Mouse (Mus musculus) brain, embryonic 14.5 days (tissue): ENCODE measurements around the gene Gm35549. TPM values are rescaled to one million over a fixed set of nuclear protein-coding genes. Genes with fewer than 3 reads are reported as not detected.

ENCODE experiments used
- DNase-seq: peaks from one replicate; pipeline ENCODE4 v3.0.0-alpha.2; 2011; ENCODE audit warnings: low read depth
- CTCF ChIP-seq: fragments of 200-500 bp; IDR thresholded peaks from 2 replicates; pipeline ENCODE4 v1.5.1; 2012; ENCODE audit warnings: inconsistent platforms, mild to moderate bottlenecking, moderate library complexity, borderline replicate concordance; ENCODE audit not compliant: insufficient read depth, insufficient read length; ENCODE audit errors: extremely low read depth
- POLR2A ChIP-seq: fragments of 200-500 bp; IDR thresholded peaks from 2 replicates; pipeline ENCODE4 v1.6.1; 2012; ENCODE audit warnings: mild to moderate bottlenecking, inconsistent platforms, borderline replicate concordance; ENCODE audit not compliant: poor library complexity, insufficient read depth, insufficient read length, severe bottlenecking; ENCODE audit errors: extremely low read depth
- polyA plus RNA-seq: library from polyadenylated mRNA; depleted of rRNA; stranded (reverse); fragments of >200 nt; gene quantifications from 2 replicates; pipeline ENCODE4 v1.2.3, GENCODE M21; 2012; rRNA removed

Gm35549 gene
- polyA plus RNA-seq, 1 experiment, result not detected

DNA sequence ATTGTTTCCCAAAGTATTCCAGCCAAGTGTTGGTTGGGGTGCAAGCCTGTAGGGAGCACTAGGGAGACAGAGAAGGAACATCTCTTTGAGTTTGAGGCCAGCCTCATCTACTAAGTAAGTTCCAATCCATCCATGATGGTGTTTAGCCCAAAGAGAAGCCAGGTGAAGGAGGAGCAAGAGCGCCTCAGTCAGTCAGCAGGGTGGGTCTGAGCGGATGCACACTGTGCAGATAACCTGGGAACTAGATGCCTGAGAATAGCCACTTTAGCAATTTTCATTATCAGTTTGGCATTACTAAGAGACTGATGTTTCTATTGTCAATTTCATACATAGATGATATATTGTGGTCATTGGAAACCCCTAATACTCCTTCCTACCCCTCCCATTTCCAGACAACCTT is 29.1 kb downstream of the Gm35549 start:
- TF ChIP-seq CTCF (no peak), POLR2A (no peak)
- DNase-seq, result no peak

DNA sequence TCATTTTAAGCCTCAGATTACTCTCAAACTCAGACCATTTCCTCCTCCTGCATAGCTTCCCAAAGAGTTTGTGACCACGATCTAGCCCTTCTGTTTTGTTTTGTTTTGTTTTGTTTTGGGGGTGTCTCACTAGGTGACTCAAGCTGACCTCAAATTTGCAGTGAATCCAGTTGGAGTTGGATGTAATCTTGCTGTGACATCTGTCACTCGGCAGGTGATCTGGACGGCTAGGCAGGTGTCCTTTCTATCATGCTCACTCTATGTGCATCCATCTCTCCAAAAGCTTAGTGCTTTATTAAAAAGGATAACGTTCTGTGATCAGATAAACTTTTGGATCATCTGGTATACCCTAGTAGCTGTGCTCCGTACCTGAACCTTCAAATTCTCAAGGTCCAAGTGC is 31.4 kb downstream of the Gm35549 start:
- no peak for TF ChIP-seq CTCF
- TF ChIP-seq POLR2A, result no peak
- DNase-seq, result no peak

DNA sequence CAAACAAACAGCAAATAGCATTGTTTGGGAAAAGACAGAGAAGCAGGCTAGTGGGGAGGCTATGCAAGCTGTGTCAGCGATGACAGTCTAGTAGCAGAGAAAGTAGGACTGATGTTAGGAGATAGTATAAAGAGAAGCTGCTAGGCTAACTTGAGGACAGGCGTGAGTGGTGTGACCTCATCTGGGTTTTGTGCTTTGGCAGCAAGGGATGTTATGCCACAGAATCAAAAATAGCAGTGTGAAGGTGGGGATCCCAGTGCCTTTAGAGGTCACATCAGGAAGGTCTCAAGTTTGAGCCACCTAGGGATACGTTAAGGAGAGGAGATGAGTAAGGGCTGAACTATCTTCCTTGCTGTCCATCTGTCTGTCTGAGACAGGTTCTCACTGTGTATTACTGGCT is 33.6 kb downstream of the Gm35549 start:
- TF ChIP-seq CTCF (no peak), POLR2A (no peak)
- no peak for DNase-seq

DNA sequence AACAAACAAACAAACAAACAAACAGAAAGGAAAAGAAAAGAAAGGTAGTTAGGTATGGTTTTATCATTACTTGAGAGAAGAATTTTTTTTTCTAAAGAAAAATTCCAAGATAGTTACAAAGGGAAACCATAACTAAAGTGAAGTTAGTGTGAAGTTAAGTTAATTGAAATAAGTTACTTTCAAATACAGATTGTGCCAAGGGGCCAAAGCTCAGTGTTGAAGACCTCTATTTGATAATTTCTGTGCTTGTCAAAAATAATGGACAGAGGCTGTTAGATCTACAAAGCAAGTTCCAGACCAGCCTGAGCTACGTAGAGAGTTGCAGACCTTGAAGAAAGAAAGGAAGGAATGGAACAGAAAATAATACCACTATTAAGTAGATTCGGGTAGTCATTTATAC is 36.6 kb downstream of the Gm35549 start:
- DNase-seq, result no peak
- TF ChIP-seq CTCF (no peak), POLR2A (no peak)

DNA sequence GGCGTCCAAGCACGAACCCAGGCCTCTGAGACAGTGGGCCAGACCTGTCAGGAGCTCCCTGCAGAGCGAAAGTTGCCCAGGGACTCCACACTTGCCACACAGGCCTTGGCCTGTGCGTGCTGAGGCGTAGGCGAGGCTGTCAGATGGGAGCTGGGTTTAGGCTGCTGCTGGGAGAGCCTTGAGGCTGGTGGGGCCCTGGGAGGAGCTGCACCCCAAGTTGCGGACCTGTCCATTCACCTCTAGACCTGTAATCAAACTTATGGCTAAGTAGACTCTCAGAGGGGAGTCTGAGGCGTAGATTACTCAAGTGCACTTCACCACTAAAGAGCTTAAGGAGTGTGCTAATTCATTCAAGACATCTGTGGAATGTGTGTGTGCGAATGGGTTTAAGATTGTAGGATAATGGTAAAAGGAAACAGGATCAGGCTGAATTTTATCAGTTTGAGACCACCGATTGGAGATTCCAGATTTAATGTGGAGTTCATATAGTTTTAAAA is 37.9 kb downstream of the Gm35549 start:
- TF ChIP-seq POLR2A, result no peak
- no peak for TF ChIP-seq CTCF
- DNase-seq, result no peak

DNA sequence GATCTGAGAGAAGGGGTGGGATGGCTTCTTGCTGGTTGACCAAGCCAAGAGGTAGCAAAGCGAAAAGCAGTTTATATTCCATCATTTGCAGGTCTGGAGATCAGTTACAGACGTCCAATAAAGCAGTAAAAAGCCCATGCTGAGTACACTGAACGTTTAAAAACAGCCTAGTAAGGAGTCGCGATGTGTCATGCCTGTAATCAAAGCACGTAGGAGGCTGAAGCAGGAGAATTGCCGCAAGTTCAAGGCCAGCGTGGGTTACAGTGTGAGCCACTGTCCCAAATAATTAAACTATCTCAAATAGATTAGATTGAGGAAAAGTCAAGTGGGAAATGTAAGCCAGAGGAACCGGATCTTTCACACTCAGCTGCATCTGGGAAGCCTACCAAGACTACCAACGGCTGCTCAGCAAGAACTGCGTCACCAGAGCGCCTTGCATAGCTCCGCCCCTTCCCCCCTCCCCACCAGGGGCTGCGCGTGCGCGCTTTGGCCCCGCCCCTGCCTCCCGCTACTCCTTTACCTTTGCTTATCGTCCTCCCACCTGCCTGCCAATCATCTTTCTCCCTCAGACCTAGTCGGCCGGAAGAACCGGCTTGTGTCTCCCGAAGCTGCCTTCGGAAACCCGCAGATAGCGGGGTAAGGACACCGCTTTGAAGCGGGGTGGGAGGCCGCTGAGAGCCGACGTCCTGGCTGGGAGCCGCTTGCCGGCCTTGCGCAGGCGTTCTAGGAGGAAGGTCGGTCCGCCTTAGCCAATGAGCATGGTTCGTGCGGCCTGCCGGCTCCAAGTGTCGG is 38.6 kb downstream of the Gm35549 start, which contains the start of gene Tcaim:
Tcaim (plus strand) TSS at position 487 of the 792 bp plus-strand sequence.
- TF ChIP-seq POLR2A, result peak; percentile 23; the same call in 1 of the 2 replicates
- TF ChIP-seq CTCF, result no peak
- DNase-seq, result peak; percentile 98

DNA sequence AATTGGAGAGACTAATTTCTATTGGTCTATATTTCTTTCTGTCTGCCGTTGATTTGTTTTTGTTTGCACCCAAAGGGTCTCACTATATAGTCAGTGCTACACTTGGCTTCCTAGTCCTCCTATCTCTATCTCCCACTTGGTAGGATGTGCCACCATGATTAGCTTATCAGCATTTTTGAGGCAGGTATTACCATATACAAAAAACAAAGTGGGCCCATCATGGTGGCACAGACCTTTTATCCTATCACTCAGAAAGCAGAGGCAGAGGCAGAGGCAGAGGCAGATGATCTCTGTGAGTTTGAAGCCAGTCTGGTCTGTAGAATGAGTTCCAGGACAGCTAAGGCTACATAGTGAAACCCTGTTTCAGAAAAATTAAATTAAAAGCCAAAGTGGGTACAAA is 57.3 kb downstream of the Gm35549 start:
- DNase-seq, result no peak
- TF ChIP-seq POLR2A (no peak), CTCF (no peak)

DNA sequence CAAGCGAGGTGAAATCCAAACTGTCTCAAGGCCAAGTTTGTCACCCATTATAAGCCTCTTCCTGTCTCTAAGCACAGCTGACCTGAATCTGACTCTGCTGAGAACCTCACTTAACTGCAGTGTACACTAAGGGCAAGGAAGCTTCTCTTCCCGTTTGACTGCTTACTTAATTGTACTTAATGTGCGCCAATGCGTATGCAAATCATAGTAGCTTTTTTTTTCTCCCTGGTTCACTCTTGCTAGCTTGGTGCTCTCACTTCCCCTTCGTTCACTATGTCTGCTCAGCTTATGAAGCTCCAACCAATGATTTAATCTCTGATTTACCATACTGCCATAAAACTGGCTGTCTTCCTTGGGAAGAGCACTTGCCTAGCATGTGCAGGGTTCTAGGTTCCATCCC is 58.6 kb downstream of the Gm35549 start:
- DNase-seq, result no peak
- TF ChIP-seq POLR2A (no peak), CTCF (no peak)

Other genes with a start within 250 kb of the Gm35549 start
- not detected in 2 replicates for gene Topaz1, start 96.7 kb downstream of the Gm35549 start, polyA plus RNA-seq
- 6.1 and 6.3 TPM in 2 replicates for gene Tcaim, start 38.5 kb downstream of the Gm35549 start, polyA plus RNA-seq
- gene Zfp445, start 22.0 kb upstream of the Gm35549 start, polyA plus RNA-seq, result 156 and 160 TPM in 2 replicates
- gene Zkscan7, start 41.6 kb upstream of the Gm35549 start, polyA plus RNA-seq, result 6.8 and 8.5 TPM in 2 replicates
- gene Zfp105, start 79.0 kb upstream of the Gm35549 start, polyA plus RNA-seq, result 12.4 and 13.1 TPM in 2 replicates
- 17.7 and 23.8 TPM in 2 replicates for gene 1110059G10Rik, start 107.0 kb upstream of the Gm35549 start, polyA plus RNA-seq
- 19.0 and 41.9 TPM in 2 replicates for gene Kif15, start 107.0 kb upstream of the Gm35549 start, polyA plus RNA-seq
- gene Tmem42, start 177.3 kb upstream of the Gm35549 start, polyA plus RNA-seq, result 16.5 and 19.1 TPM in 2 replicates
- 0.54 and 0.71 TPM in 2 replicates for gene Tgm4, start 190.7 kb upstream of the Gm35549 start, polyA plus RNA-seq